Comparison of ENCODE assay signal across 11 mouse cellular contexts in genomic region chr10:60808447-60808846, GRCm38 (mm10). TPM values are rescaled to one million over a fixed set of nuclear protein-coding genes. Genes with fewer than 3 reads are reported as not detected.
DNase-seq lines count a peak whose midpoint lies in the region; ATAC-seq and TF ChIP-seq lines count a peak whose summit lies in the region.
"Had no signal": no experiment of that assay in that cellular context is flagged by ENCODE, and none has a peak within 500 bp of the region (broad histone marks: within the 10 kb centered on the region; RNA-seq: fewer than 3 reads in every experiment).

No protein-coding gene starts in this region.

- TF ChIP-seq CTCF in forebrain, postnatal 0 days (IDR thresholded peaks at IDR 0.05; ENCODE audit: low read depth), result no peak
- TF ChIP-seq CTCF in lung, embryonic 14.5 days (IDR thresholded peaks at IDR 0.05; ENCODE audit: low read depth), result no peak

- no peak overlapping the region for H3K9ac ChIP-seq in forebrain, embryonic 12.5 days
- H3K9ac ChIP-seq in forebrain, postnatal 0 days, result no peak overlapping the region
- peak overlapping the region; percentile 16 for H3K9ac ChIP-seq in lung, embryonic 14.5 days
- no peak overlapping the region for H3K9ac ChIP-seq in embryonic facial prominence, embryonic 15.5 days

- ATAC-seq in forebrain, embryonic 12.5 days (ENCODE audit: low FRiP score), result no peak
- ATAC-seq in forebrain, postnatal 0 days, result no peak
- peak; percentile 37; the same call in 1 of the 2 replicates for ATAC-seq in lung, embryonic 14.5 days (ENCODE audit: insufficient read depth)
- peak; percentile 21; the same call in 1 of the 2 replicates for ATAC-seq in embryonic facial prominence, embryonic 15.5 days (ENCODE audit: insufficient number of reproducible peaks, low FRiP score, low TSS enrichment, low read depth)

- peaks cover 29% of the 10 kb centered on the region for H3K27me3 ChIP-seq in forebrain, embryonic 12.5 days
- no peaks in the 10 kb centered on the region for H3K27me3 ChIP-seq in forebrain, postnatal 0 days (ENCODE audit: insufficient read depth, low read length)
- H3K27me3 ChIP-seq in lung, embryonic 14.5 days (ENCODE audit: insufficient read depth, low read length), result no peaks in the 10 kb centered on the region
- H3K27me3 ChIP-seq in embryonic facial prominence, embryonic 15.5 days, result peaks cover 7% of the 10 kb centered on the region; the same call in 1 of the 2 replicates
- H3K27me3 ChIP-seq in myocyte (ENCODE audit: control insufficient read depth, insufficient read depth, insufficient read length), result no peaks in the 10 kb centered on the region

- H3K36me3 ChIP-seq in forebrain, embryonic 12.5 days (replicated peaks), result no peaks in the 10 kb centered on the region
- H3K36me3 ChIP-seq in forebrain, postnatal 0 days (ENCODE audit: insufficient read depth), result no peaks in the 10 kb centered on the region
- H3K36me3 ChIP-seq in lung, embryonic 14.5 days (ENCODE audit: insufficient read depth), result no peaks in the 10 kb centered on the region
- no peaks in the 10 kb centered on the region for H3K36me3 ChIP-seq in embryonic facial prominence, embryonic 15.5 days
- H3K36me3 ChIP-seq in myocyte (ENCODE audit: control insufficient read depth, insufficient read depth), result no peaks in the 10 kb centered on the region

- no peak overlapping the region for H3K4me3 ChIP-seq in forebrain, embryonic 12.5 days (replicated peaks)
- H3K4me3 ChIP-seq in forebrain, postnatal 0 days (ENCODE audit: low read depth, low read length), result no peak overlapping the region
- H3K4me3 ChIP-seq in lung, embryonic 14.5 days (ENCODE audit: low read depth, low read length), result no peak overlapping the region
- no peak overlapping the region for H3K4me3 ChIP-seq in embryonic facial prominence, embryonic 15.5 days (replicated peaks)
- no peak overlapping the region for H3K4me3 ChIP-seq in myocyte

- no peak overlapping the region for H3ac ChIP-seq in myocyte (ENCODE audit: control insufficient read depth, insufficient read length)

- H3K4me2 ChIP-seq in forebrain, embryonic 12.5 days, result no peak overlapping the region
- H3K4me2 ChIP-seq in forebrain, postnatal 0 days (ENCODE audit: low read depth), result no peak overlapping the region
- H3K4me2 ChIP-seq in lung, embryonic 14.5 days, result no peak overlapping the region; the same call in 1 of the 2 replicates
- H3K4me2 ChIP-seq in embryonic facial prominence, embryonic 15.5 days (replicated peaks), result no peak overlapping the region
- peak overlapping the region; percentile 66 for H3K4me2 ChIP-seq in myocyte (ENCODE audit: low read depth)

- no peaks in the 10 kb centered on the region for H3K9me3 ChIP-seq in forebrain, embryonic 12.5 days
- no peaks in the 10 kb centered on the region for H3K9me3 ChIP-seq in forebrain, postnatal 0 days (ENCODE audit: low read length)
- H3K9me3 ChIP-seq in lung, embryonic 14.5 days (ENCODE audit: low read depth, low read length), result no peaks in the 10 kb centered on the region
- H3K9me3 ChIP-seq in embryonic facial prominence, embryonic 15.5 days (replicated peaks), result no peaks in the 10 kb centered on the region

- 77% methylated on average over 6 of the region's 6 CpGs for WGBS in forebrain, embryonic 12.5 days
- 81% methylated on average over 6 of the region's 6 CpGs for WGBS in forebrain, postnatal 0 days
- WGBS in lung, embryonic 14.5 days, result 45% methylated on average over 6 of the region's 6 CpGs
- WGBS in embryonic facial prominence, embryonic 15.5 days, result 52% methylated on average over 6 of the region's 6 CpGs

- no peak for TF ChIP-seq POLR2A in myocyte (IDR thresholded peaks at IDR 0.05; ENCODE audit: insufficient read length, low read depth)

- peak overlapping the region; percentile 6; the same call in 1 of the 2 replicates for H3K27ac ChIP-seq in forebrain, embryonic 12.5 days
- H3K27ac ChIP-seq in forebrain, postnatal 0 days (ENCODE audit: low read depth, low read length), result no peak overlapping the region
- H3K27ac ChIP-seq in lung, embryonic 14.5 days (ENCODE audit: low read depth), result peak overlapping the region; percentile 85
- H3K27ac ChIP-seq in embryonic facial prominence, embryonic 15.5 days (replicated peaks), result peak overlapping the region; percentile 82
- H3K27ac ChIP-seq: hindbrain, postnatal 0 days had no signal

- peaks cover 89% of the 10 kb centered on the region for H3K79me2 ChIP-seq in myocyte (ENCODE audit: control insufficient read depth, insufficient read depth)

- peaks cover 63% of the 10 kb centered on the region for H3K4me1 ChIP-seq in forebrain, embryonic 12.5 days
- 0 out of 2 replicates have a peak, but pooled peaks cover 6% of the 10 kb centered on the region for H3K4me1 ChIP-seq in forebrain, postnatal 0 days (ENCODE audit: insufficient read depth)
- peaks cover 46% of the 10 kb centered on the region for H3K4me1 ChIP-seq in lung, embryonic 14.5 days (ENCODE audit: insufficient read depth)
- peaks cover 77% of the 10 kb centered on the region for H3K4me1 ChIP-seq in embryonic facial prominence, embryonic 15.5 days

- no peak for DNase-seq in forebrain, postnatal 0 days
- peak; percentile 40 for DNase-seq in lung, embryonic 14.5 days
- no peak for DNase-seq in lung, postnatal 10 days
- no peak for DNase-seq in spleen, postnatal 36 days (ENCODE audit: low spot score in 2 of 2)
- no peak for DNase-seq in urinary bladder, adult 18-20 months (ENCODE audit: low spot score in 2 of 2)
- DNase-seq: lung, adult 2 months; thymus, postnatal 36 days had no signal

TF ChIP-seq in myocyte, 11 proteins besides CTCF, POLR2A, EP300 and RAD21:
- no peak for TF ChIP-seq CEBPB (IDR thresholded peaks at IDR 0.05; ENCODE audit: insufficient read depth, poor library complexity, severe bottlenecking)
- TF ChIP-seq TCF3 (IDR thresholded peaks at IDR 0.05; ENCODE audit: insufficient read length, low read depth), result no peak
- TF ChIP-seq SRF (IDR thresholded peaks at IDR 0.05; ENCODE audit: control insufficient read depth, insufficient read length, low read depth), result no peak
- no peak for TF ChIP-seq MYOD1 (IDR thresholded peaks at IDR 0.05; ENCODE audit: control insufficient read depth in 1 of 3, insufficient read length in 2 of 3, low read depth in 2 of 3)
- no peak for TF ChIP-seq POLR2AphosphoS2 (IDR thresholded peaks at IDR 0.05; ENCODE audit: insufficient read length, low read depth)
- no peak for TF ChIP-seq MYOG (IDR thresholded peaks at IDR 0.05; ENCODE audit: control insufficient read depth in 1 of 3, insufficient read depth in 1 of 3, insufficient read length in 2 of 3, low read depth in 2 of 3)
- TF ChIP-seq E2F4 (IDR thresholded peaks at IDR 0.05; ENCODE audit: insufficient read depth), result no peak
- no peak for TF ChIP-seq MAX (IDR thresholded peaks at IDR 0.05; ENCODE audit: low read depth)
- no peak for TF ChIP-seq TCF12 (IDR thresholded peaks at IDR 0.05; ENCODE audit: insufficient read depth, poor library complexity, severe bottlenecking)
- no peak for TF ChIP-seq USF1 (IDR thresholded peaks at IDR 0.05; ENCODE audit: low read depth)
- TF ChIP-seq REST (IDR thresholded peaks at IDR 0.05; ENCODE audit: insufficient read depth, insufficient read length), result no peak

RNA-seq across cellular contexts. Expression of gene Unc5b, which starts 22.9 kb away (rescaled TPM):
- polyA plus RNA-seq in forebrain, embryonic 12.5 days (2016; fragmentation: Nextera tagmentation; extraction: Ambion mirVana), result 3.6 and 4.7 TPM in 2 replicates
- 8.5 and 15.9 TPM in 2 replicates for total RNA-seq in forebrain, postnatal 0 days (2014; rRNA removed)
- polyA plus RNA-seq in forebrain, postnatal 0 days (2015; fragmentation: Nextera tagmentation; extraction: Ambion mirVana), result 1.1 and 1.6 TPM in 2 replicates
- polyA plus RNA-seq in lung, embryonic 14.5 days (2014; fragmentation: Nextera tagmentation; extraction: Ambion mirVana), result 6.6 TPM in 2 replicates
- 7.5 and 7.9 TPM in 2 replicates for polyA plus RNA-seq in embryonic facial prominence, embryonic 15.5 days (2015; fragmentation: Nextera tagmentation; extraction: Ambion mirVana)
- polyA plus RNA-seq in myocyte (2012; fragmentation: generic; extraction: Trizol), result 91.9 TPM

RNA-seq across cellular contexts. Expression of gene Slc29a3, which starts 55.9 kb away (rescaled TPM):
- polyA plus RNA-seq in forebrain, embryonic 12.5 days (2016; fragmentation: Nextera tagmentation; extraction: Ambion mirVana), result 9.6 and 10.3 TPM in 2 replicates
- total RNA-seq in forebrain, postnatal 0 days (2014; rRNA removed), result 6.5 and 9.3 TPM in 2 replicates
- polyA plus RNA-seq in forebrain, postnatal 0 days (2015; fragmentation: Nextera tagmentation; extraction: Ambion mirVana), result 7.8 and 11.6 TPM in 2 replicates
- polyA plus RNA-seq in lung, embryonic 14.5 days (2014; fragmentation: Nextera tagmentation; extraction: Ambion mirVana), result 7.4 and 9.0 TPM in 2 replicates
- 12.8 and 14.0 TPM in 2 replicates for polyA plus RNA-seq in embryonic facial prominence, embryonic 15.5 days (2015; fragmentation: Nextera tagmentation; extraction: Ambion mirVana)
- polyA plus RNA-seq in myocyte (2012; fragmentation: generic; extraction: Trizol), result 4.7 TPM

Comparison
In these comparisons a context has a peak if more than half of its experiments do, and no peak if none do; other contexts are left out.
1. ATAC-seq: peak in lung, embryonic 14.5 days (single experiment) and embryonic facial prominence, embryonic 15.5 days (single experiment); none in forebrain, embryonic 12.5 days (single experiment) and forebrain, postnatal 0 days (single experiment).
2. RNA of gene Unc5b, which starts 22.9 kb away (polyA plus RNA-seq): 91.9 TPM in myocyte (single experiment); 7.5 to 7.9 TPM in embryonic facial prominence, embryonic 15.5 days, 6.6 TPM in lung, embryonic 14.5 days, 3.6 to 4.7 TPM in forebrain, embryonic 12.5 days and 1.1 to 1.6 TPM in forebrain, postnatal 0 days; every median in the first group is over 10 times any median in the second.